Mouse (Mus musculus) C2C12 (cell line): ENCODE measurements around the gene Rnase1. TPM values are rescaled to one million over a fixed set of nuclear protein-coding genes. Genes with fewer than 3 reads are reported as not detected.

Experiments used
- H3K27me3 ChIP-seq: one replicate; pipeline ENCODE4 v1.6.1; 2011; ENCODE audit not compliant: control insufficient read depth, insufficient read depth, insufficient read length
- H3K36me3 ChIP-seq: one replicate; pipeline ENCODE4 v1.6.1; 2011; ENCODE audit not compliant: control insufficient read depth, insufficient read depth
- H3K4me3 ChIP-seq: one replicate; pipeline ENCODE4 v1.5.1; 2011; ENCODE audit warnings: mild to moderate bottlenecking, control low read depth; ENCODE audit not compliant: poor library complexity, insufficient read depth, severe bottlenecking
- H3K79me2 ChIP-seq: one replicate; pipeline ENCODE4 v1.6.1; 2011; ENCODE audit not compliant: control insufficient read depth, insufficient read depth
- H3K79me3 ChIP-seq: one replicate; pipeline ENCODE4 v1.6.1; 2011; ENCODE audit warnings: low read depth, control low read depth
- H3ac ChIP-seq: one replicate; pipeline ENCODE3; 2011; ENCODE audit warnings: low read depth; ENCODE audit not compliant: control insufficient read depth, insufficient read length
- CEBPB ChIP-seq: IDR thresholded peaks from one replicate; pipeline ENCODE4 v1.6.1; 2011; ENCODE audit warnings: low read depth, mild to moderate bottlenecking, control low read depth, moderate library complexity
- CTCF ChIP-seq: IDR thresholded peaks from one replicate; pipeline ENCODE4 v1.5.1; 2011; ENCODE audit not compliant: control insufficient read depth, insufficient read depth, insufficient read length
- FOSL1 ChIP-seq: IDR thresholded peaks from one replicate; pipeline ENCODE4 v1.8.0; 2011; ENCODE audit warnings: mild to moderate bottlenecking, low read length; ENCODE audit not compliant: poor library complexity, insufficient read depth, severe bottlenecking
- MAX ChIP-seq: IDR thresholded peaks from one replicate; pipeline ENCODE4 v1.6.1; 2011; ENCODE audit warnings: mild to moderate bottlenecking, control low read depth
- MYOD1 ChIP-seq: IDR thresholded peaks from one replicate; pipeline ENCODE4 v1.6.1; 2011; ENCODE audit warnings: low read depth; ENCODE audit not compliant: control insufficient read depth, insufficient read length
- MYOG ChIP-seq: IDR thresholded peaks from one replicate; pipeline ENCODE4 v1.6.1; 2011; ENCODE audit not compliant: control insufficient read depth, insufficient read length; ENCODE audit errors: extremely low read depth
- USF1 ChIP-seq: IDR thresholded peaks from one replicate; pipeline ENCODE4 v1.6.1; 2011; ENCODE audit warnings: low read depth, mild to moderate bottlenecking, control low read depth, moderate library complexity
- polyA plus RNA-seq: library from polyadenylated mRNA; unstranded; fragments of >200 nt; fragmentation: generic; extraction: Trizol; gene quantifications from one replicate; pipeline ENCODE4 v1.2.1, GENCODE M21; 2012; ENCODE audit warnings: missing spikeins

The Rnase1 gene
- polyA plus RNA-seq, 1 experiment = not detected

- Histone ChIP-seq H3K36me3 (no peaks in the 10 kb centered on the region), H3K27me3 (peaks cover 5% of the 10 kb centered on the region), H3K79me2 (no peaks in the 10 kb centered on the region), H3K4me3 (no peak overlapping the region), H3K79me3 (no peaks in the 10 kb centered on the region), H3ac (no peak overlapping the region)
- no peak for TF ChIP-seq MAX
- TF ChIP-seq MYOG = no peak
- TF ChIP-seq FOSL1 = no peak
- TF ChIP-seq CTCF = no peak
- no peak for TF ChIP-seq MYOD1
- no peak for TF ChIP-seq CEBPB
- TF ChIP-seq USF1 = no peak
These were observed 15.3 kb downstream of the Rnase1 start for GRCm38 (mm10) chr14:51131086-51131815.

- no peak overlapping the region for H3K4me3 ChIP-seq
- H3ac ChIP-seq = no peak overlapping the region
- H3K27me3 ChIP-seq = peaks cover 5% of the 10 kb centered on the region
- no peak for TF ChIP-seq MYOD1
- no peak for TF ChIP-seq CEBPB
- no peak for TF ChIP-seq USF1
- TF ChIP-seq CTCF = no peak
- no peak for TF ChIP-seq MAX
- no peak for TF ChIP-seq FOSL1
- TF ChIP-seq MYOG = no peak
- no peaks in the 10 kb centered on the region for H3K79me2 ChIP-seq
- no peaks in the 10 kb centered on the region for H3K79me3 ChIP-seq
- no peaks in the 10 kb centered on the region for H3K36me3 ChIP-seq
These were observed 16.2 kb downstream of the Rnase1 start for GRCm38 (mm10) chr14:51130315-51130940.

GRCm38 (mm10) chr14:51129624-51129975, 17.0 kb downstream of the Rnase1 start:
- Histone ChIP-seq H3K36me3 (no peaks in the 10 kb centered on the region), H3ac (no peak overlapping the region), H3K79me3 (no peaks in the 10 kb centered on the region)

GRCm38 (mm10) chr14:51128775-51129623, 17.6 kb downstream of the Rnase1 start:
- no peak for TF ChIP-seq CTCF
- TF ChIP-seq USF1 = no peak
- no peak for TF ChIP-seq CEBPB
- no peak for TF ChIP-seq MYOG
- no peak for TF ChIP-seq FOSL1
- TF ChIP-seq MYOD1 = no peak
- TF ChIP-seq MAX = no peak
- peaks cover 8% of the 10 kb centered on the region for H3K27me3 ChIP-seq

More at GRCm38 (mm10) chr14:51129624-51129975, 17.0 kb downstream of the Rnase1 start:
- Histone ChIP-seq H3K27me3 (peaks cover 5% of the 10 kb centered on the region), H3K4me3 (no peak overlapping the region), H3K79me2 (no peaks in the 10 kb centered on the region)
- no peak for TF ChIP-seq MYOD1
- TF ChIP-seq USF1 = no peak
- TF ChIP-seq CEBPB = no peak
- TF ChIP-seq FOSL1 = no peak
- TF ChIP-seq MYOG = no peak
- TF ChIP-seq CTCF = no peak
- TF ChIP-seq MAX = no peak

GRCm38 (mm10) chr14:51127648-51128258, 18.8 kb downstream of the Rnase1 start:
- no peak for TF ChIP-seq CEBPB
- no peak for TF ChIP-seq USF1
- TF ChIP-seq CTCF = no peak
- no peak for TF ChIP-seq FOSL1
- TF ChIP-seq MAX = no peak
- no peak for TF ChIP-seq MYOG
- TF ChIP-seq MYOD1 = no peak
- H3K27me3 ChIP-seq = peaks cover 11% of the 10 kb centered on the region
- no peaks in the 10 kb centered on the region for H3K79me2 ChIP-seq

More at GRCm38 (mm10) chr14:51128775-51129623, 17.6 kb downstream of the Rnase1 start:
- Histone ChIP-seq H3K79me2 (no peaks in the 10 kb centered on the region), H3K4me3 (no peak overlapping the region), H3K79me3 (no peaks in the 10 kb centered on the region), H3ac (no peak overlapping the region), H3K36me3 (no peaks in the 10 kb centered on the region)

More at GRCm38 (mm10) chr14:51127648-51128258, 18.8 kb downstream of the Rnase1 start:
- Histone ChIP-seq H3ac (no peak overlapping the region), H3K79me3 (no peaks in the 10 kb centered on the region), H3K36me3 (no peaks in the 10 kb centered on the region), H3K4me3 (no peak overlapping the region)
